Mouse (Mus musculus) thymus, postnatal 4 days (tissue): Measurements from ENCODE around the gene Prox1.

Experiments
- DNase-seq: peaks from one replicate; pipeline ENCODE4 v3.0.0; 2021

The Prox1 gene

GRCm38 (mm10) chr1:190140519-190140918, 30.0 kb downstream of the Prox1 start:
- DNase-seq = no peak

GRCm38 (mm10) chr1:190139711-190140405, 30.7 kb downstream of the Prox1 start:
- no peak for DNase-seq

- no peak for DNase-seq
Measured at GRCm38 (mm10) chr1:190137943-190138342, 32.6 kb downstream of the Prox1 start.

- DNase-seq = no peak
Measured at GRCm38 (mm10) chr1:190132897-190133296, 37.6 kb downstream of the Prox1 start.

- DNase-seq = no peak
Measured at GRCm38 (mm10) chr1:190130888-190131287, 39.6 kb downstream of the Prox1 start.

GRCm38 (mm10) chr1:190129553-190129952, 41.0 kb downstream of the Prox1 start:
- DNase-seq = no peak

GRCm38 (mm10) chr1:190128674-190129322, 41.7 kb downstream of the Prox1 start:
- DNase-seq = no peak

- DNase-seq = no peak
Measured at GRCm38 (mm10) chr1:190127878-190128277, 42.6 kb downstream of the Prox1 start.

- no peak for DNase-seq
Measured at GRCm38 (mm10) chr1:190127163-190127795, 43.2 kb downstream of the Prox1 start.

- no peak for DNase-seq
Measured at GRCm38 (mm10) chr1:190124961-190125739, 45.4 kb downstream of the Prox1 start.

GRCm38 (mm10) chr1:190123404-190123803, 47.1 kb downstream of the Prox1 start:
- DNase-seq = no peak

- DNase-seq = no peak
Measured at GRCm38 (mm10) chr1:190115985-190116384, 54.5 kb downstream of the Prox1 start.

GRCm38 (mm10) chr1:190111741-190112140, 58.8 kb downstream of the Prox1 start:
- DNase-seq = no peak

GRCm38 (mm10) chr1:190107587-190107986, 62.9 kb downstream of the Prox1 start:
- no peak for DNase-seq

GRCm38 (mm10) chr1:190106674-190107420, 63.7 kb downstream of the Prox1 start:
- DNase-seq = no peak

- DNase-seq = no peak
Measured at GRCm38 (mm10) chr1:190106060-190106459, 64.5 kb downstream of the Prox1 start.

GRCm38 (mm10) chr1:190093326-190093725, 77.2 kb downstream of the Prox1 start:
- no peak for DNase-seq

GRCm38 (mm10) chr1:190092076-190092475, 78.4 kb downstream of the Prox1 start:
- DNase-seq = no peak

- DNase-seq = no peak
Measured at GRCm38 (mm10) chr1:190088929-190089328, 81.6 kb downstream of the Prox1 start.

- no peak for DNase-seq
Measured at GRCm38 (mm10) chr1:190085703-190086102, 84.8 kb downstream of the Prox1 start.

GRCm38 (mm10) chr1:190079643-190080275, 90.8 kb downstream of the Prox1 start:
- DNase-seq = no peak

GRCm38 (mm10) chr1:190076601-190077000, 93.9 kb downstream of the Prox1 start:
- DNase-seq = no peak
